Mouse (Mus musculus) frontal cortex, adult 2 months (tissue): ENCODE results near the gene Tpbgl. TPM values are rescaled to one million over a fixed set of nuclear protein-coding genes. Genes with fewer than 3 reads are reported as not detected.

Experiments used
- DNase-seq, 2 experiments: peaks; one replicate each; pipeline ENCODE4 v3.0.0; 2022; ENCODE audit warnings: low spot score in 1 of 2; ENCODE audit errors: extremely low spot score in 1 of 2
- polyA plus RNA-seq: library from polyadenylated mRNA; depleted of rRNA; stranded (reverse); fragments of >200 nt; gene quantifications from 2 replicates; pipeline ENCODE4 v1.2.3, GENCODE M21; 2012; rRNA removed

The Tpbgl gene
- polyA plus RNA-seq, 1 experiment = 7.9 TPM

- no peak for DNase-seq
Measured at GRCm38 (mm10) chr7:99582867-99583266, 44.0 kb downstream of the Tpbgl start.

- no peak for DNase-seq
Measured at GRCm38 (mm10) chr7:99582306-99582705, 44.6 kb downstream of the Tpbgl start.

GRCm38 (mm10) chr7:99580247-99580646, 46.7 kb downstream of the Tpbgl start:
- no peak for DNase-seq

GRCm38 (mm10) chr7:99579491-99580190, 47.3 kb downstream of the Tpbgl start:
- peak; percentile 38 to 79 for DNase-seq

GRCm38 (mm10) chr7:99578246-99578645, 48.7 kb downstream of the Tpbgl start:
- DNase-seq = no peak

Other genes with a start within 250 kb of the Tpbgl start
- 54.1 and 66.2 TPM in 2 replicates for gene Gdpd5, start 245.7 kb downstream of the Tpbgl start, polyA plus RNA-seq
- gene Klhl35, start 161.1 kb downstream of the Tpbgl start, polyA plus RNA-seq = 1.7 and 2.5 TPM in 2 replicates
- 494 and 531 TPM in 2 replicates for gene Rps3, start 143.4 kb downstream of the Tpbgl start, polyA plus RNA-seq
- 135 and 141 TPM in 2 replicates for gene Arrb1, start 91.6 kb downstream of the Tpbgl start, polyA plus RNA-seq
- gene Slco2b1, start 84.2 kb upstream of the Tpbgl start, polyA plus RNA-seq = 12.3 and 16.5 TPM in 2 replicates
- 0.06 TPM in 1 of 2 replicates, not detected in the other for gene Olfr520, start 103.2 kb upstream of the Tpbgl start, polyA plus RNA-seq
- not detected in 2 replicates for gene Olfr521, start 136.4 kb upstream of the Tpbgl start, polyA plus RNA-seq
- 2.1 and 2.2 TPM in 2 replicates for gene Neu3, start 201.3 kb upstream of the Tpbgl start, polyA plus RNA-seq
- gene Xrra1, start 232.0 kb upstream of the Tpbgl start, polyA plus RNA-seq = 1.2 and 1.3 TPM in 2 replicates
- 76.6 and 83.9 TPM in 2 replicates for gene Spcs2, start 236.4 kb upstream of the Tpbgl start, polyA plus RNA-seq